Mouse (Mus musculus) olfactory bulb, adult 2 months (tissue): Measurements from ENCODE around the gene Dlx5. TPM values are rescaled to one million over a fixed set of nuclear protein-coding genes. Genes with fewer than 3 reads are reported as not detected.

ENCODE experiments used
- H3K27ac ChIP-seq: fragments of 200-500 bp; 2 replicates; pipeline ENCODE4 v1.5.1; 2012; ENCODE audit warnings: low read depth, low read length; ENCODE audit not compliant: insufficient read depth
- H3K4me1 ChIP-seq: fragments of 200-500 bp; 2 replicates; pipeline ENCODE4 v1.6.1; 2012; ENCODE audit warnings: low read length; ENCODE audit not compliant: control insufficient read depth, insufficient read depth
- H3K4me3 ChIP-seq: fragments of 200-500 bp; 2 replicates; pipeline ENCODE4 v1.5.1; 2012; ENCODE audit warnings: mild to moderate bottlenecking, low read depth, low read length, moderate library complexity; ENCODE audit not compliant: insufficient read depth
- CTCF ChIP-seq: fragments of 200-500 bp; IDR thresholded peaks from 2 replicates; pipeline ENCODE4 v1.5.1; 2012; ENCODE audit warnings: low read depth, mild to moderate bottlenecking, low read length, moderate library complexity; ENCODE audit not compliant: insufficient read depth
- POLR2A ChIP-seq: fragments of 200-500 bp; IDR thresholded peaks from 2 replicates; pipeline ENCODE4 v1.6.1; 2012; ENCODE audit warnings: mild to moderate bottlenecking, low read depth, low read length, moderate library complexity; ENCODE audit not compliant: insufficient read depth
- WGBS: fragments of 180-500 bp; shearing (Covaris S2); methylation state at CpG from one replicate; pipeline ENCODE4 v1.1.7; 2018; 5-methylcytosine and 5-hydroxymethylcytosine counted together
- polyA plus RNA-seq: library from polyadenylated mRNA; stranded (reverse); fragments of >200 nt; gene quantifications from 2 replicates; pipeline ENCODE4 v1.2.4, GENCODE M21; 2012; ENCODE audit warnings: low replicate concordance; ENCODE audit not compliant: missing spikeins, insufficient read depth, insufficient read length

Dlx5 gene
- polyA plus RNA-seq, 1 experiment: not detected

GRCm38 (mm10) chr6:6833301-6833700 is 48.6 kb downstream of the Dlx5 start:
- no peak overlapping the region for H3K4me3 ChIP-seq
- no peak overlapping the region for H3K27ac ChIP-seq
- TF ChIP-seq POLR2A (no peak), CTCF (no peak)
- peaks cover 11% of the 10 kb centered on the region; the same call in 1 of the 2 replicates for H3K4me1 ChIP-seq
- WGBS: 58% methylated on average over 3 of the region's 3 CpGs

GRCm38 (mm10) chr6:6830446-6830845 is 51.4 kb downstream of the Dlx5 start:
- Histone ChIP-seq H3K4me3 (no peak overlapping the region), H3K4me1 (peaks cover 12% of the 10 kb centered on the region), H3K27ac (peak overlapping the region; percentile 46; the same call in 1 of the 2 replicates)
- no peak for TF ChIP-seq POLR2A
- no peak for TF ChIP-seq CTCF
- 32% methylated on average over 7 of the region's 7 CpGs for WGBS

Other genes starting within 250 kb of the Dlx5 start
- not detected in 2 replicates for gene Dlx6, start 18.8 kb downstream of the Dlx5 start, polyA plus RNA-seq
- not detected in 2 replicates for gene Sdhaf3, start 73.9 kb upstream of the Dlx5 start, polyA plus RNA-seq